Mouse (Mus musculus): ENCODE results near the gene Tbcb.

GRCm38 (mm10) chr7:30265935-30266334 lies 33.9 kb upstream of the Tbcb start:
- TF ChIP-seq CTCF (IDR thresholded peaks at IDR 0.05; ENCODE audit: control insufficient read depth, insufficient read depth, low read length) (no peak), POLR2A (IDR thresholded peaks at IDR 0.05; ENCODE audit: borderline replicate concordance, control insufficient read depth, low read depth, low read length) (no peak)
